In genomic region chr17:28329503-28330231, GRCm38 (mm10) we compare ENCODE assay signal across 8 mouse cellular contexts. TPM values are rescaled to one million over a fixed set of nuclear protein-coding genes. Genes with fewer than 3 reads are reported as not detected.
DNase-seq lines count a peak whose midpoint lies in the region; ATAC-seq and TF ChIP-seq lines count a peak whose summit lies in the region.

No protein-coding gene starts in this region.

- no peak for TF ChIP-seq POLR2A in olfactory bulb, adult 2 months (IDR thresholded peaks at IDR 0.05; ENCODE audit: insufficient read depth, low read depth, low read length)

- peaks cover 41% of the 10 kb centered on the region for H3K36me3 ChIP-seq in lung, embryonic 15.5 days
- H3K36me3 ChIP-seq in embryonic facial prominence, embryonic 11.5 days (replicated peaks; ENCODE audit: control insufficient read depth, insufficient read depth, low read depth, low read length), result peaks cover 2% of the 10 kb centered on the region; the same call in 1 of the 2 replicates
- H3K36me3 ChIP-seq in intestine, embryonic 16.5 days (ENCODE audit: control insufficient read depth, insufficient read depth, low read length), result peaks cover 15% of the 10 kb centered on the region; the same call in 1 of the 2 replicates

- peak overlapping the region; percentile 97 for H3K27ac ChIP-seq in lung, embryonic 15.5 days
- H3K27ac ChIP-seq in embryonic facial prominence, embryonic 11.5 days (replicated peaks; ENCODE audit: low read depth, low read length), result peak overlapping the region; percentile 94
- peak overlapping the region; percentile 97 for H3K27ac ChIP-seq in intestine, embryonic 16.5 days (ENCODE audit: low read length)
- H3K27ac ChIP-seq in olfactory bulb, adult 2 months (ENCODE audit: insufficient read depth, low read depth, low read length), result no peak overlapping the region

- H3K4me2 ChIP-seq in lung, embryonic 15.5 days, result peak overlapping the region; percentile 84
- H3K4me2 ChIP-seq in embryonic facial prominence, embryonic 11.5 days (ENCODE audit: low read depth, low read length), result peak overlapping the region; percentile 62
- peak overlapping the region; percentile 56 for H3K4me2 ChIP-seq in intestine, embryonic 16.5 days (ENCODE audit: low read depth, low read length)

- H3K4me1 ChIP-seq in lung, embryonic 15.5 days, result peaks cover 56% of the 10 kb centered on the region
- peaks cover 10% of the 10 kb centered on the region for H3K4me1 ChIP-seq in embryonic facial prominence, embryonic 11.5 days (ENCODE audit: control insufficient read depth, insufficient read depth, low read length)
- H3K4me1 ChIP-seq in intestine, embryonic 16.5 days (ENCODE audit: control insufficient read depth, insufficient read depth, low read length), result peaks cover 51% of the 10 kb centered on the region
- peaks cover 38% of the 10 kb centered on the region for H3K4me1 ChIP-seq in olfactory bulb, adult 2 months (ENCODE audit: control insufficient read depth, insufficient read depth, low read length)

- H3K4me3 ChIP-seq in lung, embryonic 15.5 days, result peak overlapping the region; percentile 95
- H3K4me3 ChIP-seq in embryonic facial prominence, embryonic 11.5 days (ENCODE audit: low read depth, low read length), result peak overlapping the region; percentile 94
- H3K4me3 ChIP-seq in intestine, embryonic 16.5 days (ENCODE audit: low read length), result peak overlapping the region; percentile 98
- peak overlapping the region; percentile 62 for H3K4me3 ChIP-seq in olfactory bulb, adult 2 months (ENCODE audit: insufficient read depth, low read depth, low read length)

- peak overlapping the region; percentile 100 for H3K9ac ChIP-seq in lung, embryonic 15.5 days
- H3K9ac ChIP-seq in embryonic facial prominence, embryonic 11.5 days (replicated peaks; ENCODE audit: low read length), result peak overlapping the region; percentile 91
- H3K9ac ChIP-seq in intestine, embryonic 16.5 days (ENCODE audit: low read depth, low read length), result peak overlapping the region; percentile 99

- no peak for ATAC-seq in lung, embryonic 15.5 days (ENCODE audit: borderline replicate concordance, extremely low read depth, low FRiP score, low TSS enrichment)
- no peak for ATAC-seq in embryonic facial prominence, embryonic 11.5 days (replicated peaks; ENCODE audit: insufficient number of reproducible peaks, low FRiP score, low TSS enrichment, low read depth)
- no peak for ATAC-seq in intestine, embryonic 16.5 days

- no peak for DNase-seq in lung, postnatal 10 days
- DNase-seq in embryonic facial prominence, embryonic 11.5 days (ENCODE audit: low spot score), result peak; percentile 15
- no peak for DNase-seq in ovary, postnatal 10 days (ENCODE audit: low spot score)
- no peak for DNase-seq in frontal cortex, postnatal 14 days (ENCODE audit: low spot score in 2 of 2)
- no peak for DNase-seq in testis, postnatal 14 days (ENCODE audit: low spot score)

- H3K9me3 ChIP-seq in lung, embryonic 15.5 days, result no peaks in the 10 kb centered on the region
- no peaks in the 10 kb centered on the region for H3K9me3 ChIP-seq in embryonic facial prominence, embryonic 11.5 days (replicated peaks; ENCODE audit: control insufficient read depth, low read length)
- no peaks in the 10 kb centered on the region for H3K9me3 ChIP-seq in intestine, embryonic 16.5 days (ENCODE audit: control insufficient read depth, low read length)

- no peak for TF ChIP-seq CTCF in olfactory bulb, adult 2 months (IDR thresholded peaks at IDR 0.05; ENCODE audit: insufficient read depth, low read depth, low read length)

- 2% methylated on average over 4 of the region's 4 CpGs for WGBS in lung, embryonic 15.5 days
- WGBS in embryonic facial prominence, embryonic 11.5 days, result 6% methylated on average over 4 of the region's 4 CpGs
- WGBS in intestine, embryonic 16.5 days, result 8% methylated on average over 4 of the region's 4 CpGs
- WGBS in olfactory bulb, adult 2 months, result 13% methylated on average over 4 of the region's 4 CpGs

- H3K27me3 ChIP-seq in lung, embryonic 15.5 days, result no peaks in the 10 kb centered on the region
- no peaks in the 10 kb centered on the region for H3K27me3 ChIP-seq in embryonic facial prominence, embryonic 11.5 days (ENCODE audit: control insufficient read depth, insufficient read depth, low read length)
- H3K27me3 ChIP-seq in intestine, embryonic 16.5 days (replicated peaks; ENCODE audit: control insufficient read depth, insufficient read depth, low read length), result no peaks in the 10 kb centered on the region

RNA-seq across cellular contexts. Expression of gene Rpl10a, which starts 1.4 kb away (rescaled TPM):
- polyA plus RNA-seq in lung, embryonic 15.5 days (2015; fragmentation: Nextera tagmentation; extraction: Ambion mirVana), result 606 and 658 TPM in 2 replicates
- polyA plus RNA-seq in embryonic facial prominence, embryonic 11.5 days (2014; fragmentation: Nextera tagmentation; extraction: Ambion mirVana), result 562 and 613 TPM in 2 replicates
- 591 and 604 TPM in 2 replicates for polyA plus RNA-seq in intestine, embryonic 16.5 days (2015; fragmentation: Nextera tagmentation; extraction: Ambion mirVana)
- 1,471 TPM in 1 of 2 replicates, not detected in the other for polyA plus RNA-seq in olfactory bulb, adult 2 months (2012; ENCODE audit: insufficient read depth, insufficient read length, low replicate concordance, missing spikeins)

RNA-seq across cellular contexts. Expression of gene Fance, which starts 16.3 kb away (rescaled TPM):
- 32.8 and 33.3 TPM in 2 replicates for polyA plus RNA-seq in lung, embryonic 15.5 days (2015; fragmentation: Nextera tagmentation; extraction: Ambion mirVana)
- polyA plus RNA-seq in embryonic facial prominence, embryonic 11.5 days (2014; fragmentation: Nextera tagmentation; extraction: Ambion mirVana), result 18.8 and 21.2 TPM in 2 replicates
- 20.2 and 21.8 TPM in 2 replicates for polyA plus RNA-seq in intestine, embryonic 16.5 days (2015; fragmentation: Nextera tagmentation; extraction: Ambion mirVana)
- not detected in 2 replicates for polyA plus RNA-seq in olfactory bulb, adult 2 months (2012; ENCODE audit: insufficient read depth, insufficient read length, low replicate concordance, missing spikeins)

RNA-seq across cellular contexts. Expression of gene Tead3, which starts 20.9 kb away (rescaled TPM):
- 10.9 and 11.5 TPM in 2 replicates for polyA plus RNA-seq in lung, embryonic 15.5 days (2015; fragmentation: Nextera tagmentation; extraction: Ambion mirVana)
- 8.6 and 9.0 TPM in 2 replicates for polyA plus RNA-seq in embryonic facial prominence, embryonic 11.5 days (2014; fragmentation: Nextera tagmentation; extraction: Ambion mirVana)
- polyA plus RNA-seq in intestine, embryonic 16.5 days (2015; fragmentation: Nextera tagmentation; extraction: Ambion mirVana), result 8.5 and 9.3 TPM in 2 replicates
- polyA plus RNA-seq in olfactory bulb, adult 2 months (2012; ENCODE audit: insufficient read depth, insufficient read length, low replicate concordance, missing spikeins), result not detected in 2 replicates

RNA-seq across cellular contexts. Expression of gene Tulp1, which starts 35.4 kb away (rescaled TPM):
- 6.0 and 6.2 TPM in 2 replicates for polyA plus RNA-seq in lung, embryonic 15.5 days (2015; fragmentation: Nextera tagmentation; extraction: Ambion mirVana)
- polyA plus RNA-seq in embryonic facial prominence, embryonic 11.5 days (2014; fragmentation: Nextera tagmentation; extraction: Ambion mirVana), result 3.4 and 3.6 TPM in 2 replicates
- 3.0 and 3.6 TPM in 2 replicates for polyA plus RNA-seq in intestine, embryonic 16.5 days (2015; fragmentation: Nextera tagmentation; extraction: Ambion mirVana)
- polyA plus RNA-seq in olfactory bulb, adult 2 months (2012; ENCODE audit: insufficient read depth, insufficient read length, low replicate concordance, missing spikeins), result not detected in 2 replicates

Comparison
In these comparisons a context has a peak if more than half of its experiments do, and no peak if none do; other contexts are left out.
1. RNA of gene Fance, which starts 16.3 kb away (polyA plus RNA-seq): 32.8 to 33.3 TPM in lung, embryonic 15.5 days, 18.8 to 21.2 TPM in embryonic facial prominence, embryonic 11.5 days and 20.2 to 21.8 TPM in intestine, embryonic 16.5 days; not detected in olfactory bulb, adult 2 months; every median in the first group is over 10 times any median in the second.
2. Peak in every context shown above with its lines, with median percentiles within 50 percentile points of each other: H3K4me2 ChIP-seq, H3K4me3 ChIP-seq and H3K9ac ChIP-seq.